Comparison of ENCODE assay signal across 22 mouse cellular contexts in the genomic region with DNA sequence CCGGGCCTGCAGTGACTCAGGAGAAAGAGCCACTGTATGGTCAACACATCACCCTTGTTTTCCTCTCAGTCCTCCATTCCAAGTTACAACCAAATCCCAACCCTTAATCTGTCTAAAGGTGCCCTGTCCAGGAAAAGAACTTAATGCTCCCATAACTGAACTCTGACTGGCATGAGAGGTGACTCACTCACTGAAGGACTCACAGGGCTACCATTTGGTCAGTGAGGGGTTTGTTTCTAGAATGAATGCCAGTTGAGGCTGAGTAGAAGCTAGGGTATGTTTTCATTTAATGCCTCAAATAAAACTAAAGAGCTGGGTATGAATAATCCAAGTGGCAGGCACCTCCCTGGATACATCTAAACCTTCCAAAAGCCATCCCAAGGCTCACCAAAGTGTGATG.
DNase-seq lines count a peak whose midpoint lies in the region; ATAC-seq and TF ChIP-seq lines count a peak whose summit lies in the region.
"Had no signal": no experiment of that assay in that cellular context is flagged by ENCODE, and none has a peak within 500 bp of the region (broad histone marks: within the 10 kb centered on the region; RNA-seq: fewer than 3 reads in every experiment).

No protein-coding gene starts in this region.

- H3K27me3 ChIP-seq in forebrain, embryonic 16.5 days (replicated peaks; ENCODE audit: control insufficient read depth, insufficient read depth, low read length) = no peaks in the 10 kb centered on the region
- H3K27me3 ChIP-seq: embryonic facial prominence, embryonic 12.5 days; forebrain, embryonic 12.5 days; Patski had no signal

- no peak for TF ChIP-seq POLR2A in embryonic fibroblast, embryonic 13.5 days (IDR thresholded peaks at IDR 0.05; ENCODE audit: low read depth, low read length)

- H3K36me3 ChIP-seq in forebrain, embryonic 16.5 days (ENCODE audit: control insufficient read depth, insufficient read depth) = no peaks in the 10 kb centered on the region
- H3K36me3 ChIP-seq: embryonic facial prominence, embryonic 12.5 days; forebrain, embryonic 10.5 days; forebrain, embryonic 12.5 days had no signal

- H3K27ac ChIP-seq in embryonic fibroblast, embryonic 13.5 days (ENCODE audit: insufficient read depth, low read length) = peak overlapping the region; percentile 76; the same call in 1 of the 2 replicates
- no peak overlapping the region for H3K27ac ChIP-seq in forebrain, embryonic 16.5 days (ENCODE audit: low read length)
- H3K27ac ChIP-seq: embryonic facial prominence, embryonic 10.5 days; embryonic facial prominence, embryonic 12.5 days; forebrain, embryonic 10.5 days; forebrain, embryonic 12.5 days had no signal

- H3K4me3 ChIP-seq in embryonic fibroblast, embryonic 13.5 days (ENCODE audit: insufficient read depth, low read length) = no peak overlapping the region
- H3K4me3 ChIP-seq in forebrain, embryonic 16.5 days (replicated peaks; ENCODE audit: low read length) = no peak overlapping the region
- H3K4me3 ChIP-seq: embryonic facial prominence, embryonic 10.5 days; embryonic facial prominence, embryonic 12.5 days; erythroblast, embryonic 14.5 days; forebrain, embryonic 10.5 days; forebrain, embryonic 12.5 days had no signal

- no peaks in the 10 kb centered on the region for H3K4me1 ChIP-seq in embryonic fibroblast, embryonic 13.5 days (ENCODE audit: control insufficient read depth, insufficient read depth, low read length)
- H3K4me1 ChIP-seq in forebrain, embryonic 16.5 days (replicated peaks; ENCODE audit: control insufficient read depth, insufficient read depth, low read length) = peaks cover 5% of the 10 kb centered on the region; the same call in 1 of the 2 replicates
- H3K4me1 ChIP-seq: embryonic facial prominence, embryonic 12.5 days had no signal

- no peak overlapping the region for H3K4me2 ChIP-seq in forebrain, embryonic 16.5 days (ENCODE audit: low read length)
- H3K4me2 ChIP-seq: embryonic facial prominence, embryonic 12.5 days; forebrain, embryonic 12.5 days had no signal

- H3K9ac ChIP-seq in forebrain, embryonic 16.5 days (replicated peaks; ENCODE audit: low read depth, low read length) = no peak overlapping the region
- H3K9ac ChIP-seq: embryonic facial prominence, embryonic 12.5 days; forebrain, embryonic 12.5 days; forebrain, postnatal 0 days had no signal

- no peak for TF ChIP-seq CTCF in embryonic fibroblast, embryonic 13.5 days (IDR thresholded peaks at IDR 0.05; ENCODE audit: borderline replicate concordance, insufficient read depth, low read length)

- DNase-seq in 3134 (ENCODE audit: extremely low read depth, insufficient read length, low spot score) = peak; percentile 24
- peak; percentile 56 for DNase-seq in 3T3-L1 (ENCODE audit: low read depth, low spot score)
- DNase-seq in cerebellum, adult 9-10 months = no peak
- DNase-seq: adrenal gland, adult 8-10 months; adrenal gland, postnatal 14 days; adrenal gland, postnatal 36 days; cerebellum, adult 18-20 months; cerebellum, adult 8-10 months; cerebellum, postnatal 10 days; cerebellum, postnatal 25 days; forebrain, postnatal 0 days had no signal

- H3K9me3 ChIP-seq in forebrain, embryonic 16.5 days (ENCODE audit: control insufficient read depth, low read length) = peaks cover 2% of the 10 kb centered on the region; the same call in 1 of the 2 replicates

- ATAC-seq in forebrain, embryonic 16.5 days = no peak
- no peak for ATAC-seq in erythroid progenitor cell, adult 5-6 weeks (replicated peaks; ENCODE audit: low FRiP score, poor library complexity, severe bottlenecking)
- ATAC-seq: activated CD4-positive, CD25-positive, alpha-beta regulatory T cell, adult 4 months; forebrain, embryonic 14.5 days; forebrain, postnatal 0 days; Patski had no signal

- 95% methylated on average over 1 of the region's 1 CpGs for WGBS in forebrain, embryonic 16.5 days
